Mouse (Mus musculus): ENCODE measurements around the gene Ccdc78. TPM values are rescaled to one million over a fixed set of nuclear protein-coding genes. Genes with fewer than 3 reads are reported as not detected.
"Not testable (repeated sequence)": the region's sequence is repeated elsewhere in the genome, so short reads cannot be mapped to it uniquely, and the experiment has no call there.

Ccdc78 gene
- total RNA-seq (2022) = under 1 TPM in 3 of 4 experiments, not detected in 1; 0.37 to 0.84 (median 0.37) TPM

DNA sequence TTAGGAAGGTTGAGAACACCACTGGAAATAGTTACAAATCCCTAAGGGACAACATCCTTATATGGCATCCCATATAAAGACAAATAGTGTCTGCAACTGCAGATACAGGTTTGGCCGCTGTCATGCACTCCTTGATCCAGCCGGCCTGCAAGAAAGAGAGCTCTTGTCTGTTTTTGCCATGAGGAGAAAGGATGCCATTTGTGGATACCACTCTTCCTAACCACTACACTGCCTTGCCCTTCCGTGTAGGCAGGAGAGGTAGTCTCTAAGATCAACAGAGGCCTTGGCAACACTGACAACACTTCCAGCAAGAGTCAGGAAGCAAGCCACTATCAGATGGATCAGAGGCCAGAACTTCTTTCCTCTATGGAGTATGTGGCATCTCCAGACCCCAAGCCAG lies at the start of gene Ccdc78:
TSS of gene Ccdc78 (plus strand) at position 301 of the 400 bp plus-strand sequence.
- no peak for DNase-seq (ENCODE audit: low spot score in 2 of 2)

DNA sequence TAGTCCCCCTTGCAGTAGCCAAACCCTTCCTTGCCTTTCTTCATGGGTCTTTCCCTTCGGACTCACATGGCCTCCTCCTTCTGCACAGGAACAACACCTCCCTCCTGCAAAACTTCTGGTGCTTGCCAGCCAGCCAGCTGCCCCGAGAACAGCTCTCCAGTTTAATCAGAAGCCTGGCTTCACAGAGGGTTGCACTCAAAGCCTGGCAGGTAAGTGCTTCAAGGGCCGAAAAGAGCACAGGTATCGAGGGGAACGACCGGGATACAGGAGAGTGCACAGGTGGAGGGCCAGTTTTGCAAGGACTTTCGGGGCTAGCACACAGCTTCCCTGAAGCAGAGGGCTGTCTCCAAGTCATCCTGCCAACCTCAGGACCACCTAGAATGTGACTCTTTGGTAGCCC lies 47.5 kb upstream of the Ccdc78 start:
- no peak for DNase-seq (ENCODE audit: low spot score in 2 of 2)

DNA sequence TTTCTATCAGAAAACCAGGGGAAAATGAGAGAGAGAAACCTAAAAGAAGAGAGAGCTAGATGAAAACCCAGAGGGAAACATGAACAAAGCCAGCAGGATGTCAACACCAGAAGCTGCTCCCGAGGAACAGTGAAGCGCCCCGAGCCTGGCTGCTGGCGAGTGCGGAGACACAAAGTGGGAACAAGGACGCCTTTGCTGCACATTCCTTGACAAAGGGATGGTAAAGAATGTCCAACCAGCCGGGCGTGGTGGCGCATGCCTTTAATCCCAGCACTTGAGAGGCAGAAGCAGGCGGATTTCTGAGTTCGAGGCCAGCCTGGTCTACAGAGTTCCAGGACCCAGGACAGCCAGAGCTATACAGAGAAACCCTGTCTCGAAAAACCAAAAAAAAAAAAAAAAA lies 44.9 kb upstream of the Ccdc78 start:
- not testable (repeated sequence) for DNase-seq (ENCODE audit: low spot score in 2 of 2)

DNA sequence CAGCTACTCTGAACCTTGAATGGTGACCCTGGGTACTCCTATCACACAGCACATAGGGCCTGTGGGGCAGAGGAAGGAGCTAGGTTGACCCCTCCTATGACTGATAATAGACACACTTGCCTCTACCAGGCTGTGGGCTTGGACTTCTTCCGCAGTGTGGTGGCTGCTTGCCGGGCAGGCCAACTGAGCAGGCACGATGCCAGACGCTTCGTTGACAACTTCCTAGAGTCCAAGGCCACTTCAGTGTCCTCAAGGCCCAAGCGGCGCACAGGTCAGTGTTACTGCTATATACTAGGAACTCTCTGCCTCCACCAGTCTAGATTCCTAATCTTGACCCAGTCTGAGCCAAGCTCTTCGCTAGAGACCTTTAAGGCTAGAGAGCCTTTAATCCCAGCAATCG lies 42.5 kb upstream of the Ccdc78 start:
- DNase-seq (ENCODE audit: low spot score in 2 of 2) = no peak

DNA sequence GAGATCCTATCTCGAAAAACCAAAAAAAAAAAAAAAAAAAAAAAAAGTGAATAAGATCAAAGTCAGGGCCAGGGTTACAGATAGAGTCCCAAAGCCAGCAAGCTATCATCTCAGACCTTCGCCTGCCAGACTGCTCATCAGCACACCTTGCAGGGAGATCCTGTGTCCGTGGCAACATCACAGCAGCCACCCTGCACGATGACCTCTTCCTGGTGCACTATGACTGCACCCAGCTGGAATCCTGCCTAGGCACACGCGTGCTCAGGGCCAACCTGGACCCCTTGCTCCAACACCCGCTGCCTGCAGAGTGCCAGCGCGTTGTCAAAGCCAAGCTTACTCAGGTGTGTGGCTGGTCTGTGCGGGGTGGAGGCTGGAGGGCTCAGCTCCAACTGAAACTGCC lies 42.1 kb upstream of the Ccdc78 start:
- no peak for DNase-seq (ENCODE audit: low spot score in 2 of 2)

DNA sequence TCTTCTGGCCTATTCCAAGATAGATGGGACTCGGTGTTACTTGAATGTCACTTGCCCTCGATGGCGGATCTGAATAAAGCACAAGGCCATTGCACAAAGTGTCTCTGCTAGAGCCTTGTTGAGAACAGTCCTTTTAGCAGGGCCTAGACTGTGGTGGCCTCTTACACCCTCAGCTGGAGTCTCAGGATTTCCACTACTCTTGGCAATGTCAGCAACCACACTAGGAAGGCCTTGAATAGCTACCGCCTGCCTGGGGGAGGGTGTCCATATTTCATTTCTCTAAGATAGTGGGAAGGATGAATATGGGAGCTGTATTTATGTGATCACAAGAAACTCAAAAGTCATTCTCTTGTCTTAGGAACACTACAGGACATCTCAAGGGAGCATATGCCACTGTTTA lies 38.1 kb upstream of the Ccdc78 start:
- DNase-seq (ENCODE audit: low spot score in 2 of 2) = no peak

DNA sequence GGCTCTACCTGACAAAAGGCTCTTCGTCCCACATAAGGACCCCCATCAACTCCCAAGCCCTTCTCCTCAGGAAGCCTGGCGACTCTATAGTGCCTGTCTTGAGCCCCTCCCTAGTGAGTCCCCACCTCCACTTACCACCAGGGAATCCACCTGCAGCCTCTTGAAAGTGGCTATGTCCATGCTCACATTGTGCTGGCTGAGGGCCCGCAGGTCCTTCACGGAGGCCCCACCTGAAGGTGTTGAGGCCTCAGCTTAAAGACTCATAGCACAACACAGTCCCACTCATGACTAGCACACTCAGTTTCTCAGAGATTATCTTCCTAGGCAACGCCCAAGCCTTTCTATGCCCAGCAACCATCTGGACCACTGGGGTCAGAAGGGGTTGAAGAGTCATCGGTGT lies 37.1 kb upstream of the Ccdc78 start:
- no peak for DNase-seq (ENCODE audit: low spot score in 2 of 2)

DNA sequence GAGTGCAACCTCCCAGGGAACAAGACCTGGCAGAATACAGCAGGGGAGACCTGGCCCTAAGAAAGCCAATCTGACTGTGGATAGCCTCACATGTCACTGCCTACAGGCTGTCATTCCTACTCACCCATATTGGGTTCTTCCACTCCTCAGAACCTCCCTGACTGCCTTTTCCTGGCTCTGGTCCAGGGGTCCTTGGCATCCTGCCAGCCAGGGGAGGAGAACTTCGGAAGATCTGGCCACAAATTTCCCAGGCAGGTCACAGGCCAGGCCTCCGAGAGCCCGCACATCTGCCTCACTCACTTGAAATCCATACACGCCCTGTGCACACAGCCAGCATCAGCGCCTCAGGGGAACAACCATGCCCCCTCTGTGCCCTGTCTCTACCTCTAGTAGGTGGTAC lies 34.9 kb upstream of the Ccdc78 start:
- DNase-seq (ENCODE audit: low spot score in 2 of 2) = no peak

DNA sequence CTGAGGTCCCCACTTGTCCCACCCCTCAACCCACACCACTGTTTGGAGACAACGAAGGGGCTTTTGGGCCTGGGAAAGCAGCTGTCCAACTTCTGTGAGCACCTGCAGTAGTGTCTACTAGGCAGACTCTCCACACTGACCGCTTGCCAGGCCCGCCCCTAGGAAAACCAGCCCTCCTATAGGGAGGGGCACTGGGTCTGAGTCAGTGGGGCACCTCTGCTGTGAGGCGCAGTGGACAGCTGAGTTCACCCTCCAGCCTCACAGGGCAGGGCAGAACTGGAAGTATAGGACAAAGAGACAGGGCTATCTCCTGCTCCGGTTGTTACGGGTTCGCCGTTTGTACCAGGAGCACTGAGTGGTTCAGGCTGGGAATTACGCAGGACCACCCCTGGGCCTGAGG lies 32.1 kb upstream of the Ccdc78 start, which contains the start of gene Msln:
TSS of gene Msln (minus strand) at position 138 of the 400 bp plus-strand sequence.
- DNase-seq (ENCODE audit: low spot score in 2 of 2) = no peak

DNA sequence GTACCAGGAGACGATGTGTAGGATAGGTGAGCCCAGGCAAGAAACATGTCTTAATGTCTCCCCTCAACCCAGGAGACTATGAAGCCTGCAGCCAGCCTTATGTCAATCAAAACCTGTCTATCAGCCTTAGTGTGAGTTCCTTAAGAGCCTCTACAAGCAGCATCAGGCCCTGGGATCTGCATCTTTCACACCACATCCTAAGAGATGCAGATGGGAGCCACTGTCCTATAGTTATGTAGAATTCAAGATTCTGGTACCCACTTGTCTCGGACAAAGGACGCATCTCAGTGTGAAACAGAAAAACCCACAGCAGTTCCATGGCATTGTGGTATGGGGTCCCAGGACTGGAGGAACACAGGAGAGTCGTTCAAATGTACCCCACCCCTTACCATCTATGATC lies 31.3 kb upstream of the Ccdc78 start:
- DNase-seq (ENCODE audit: low spot score in 2 of 2) = no peak

DNA sequence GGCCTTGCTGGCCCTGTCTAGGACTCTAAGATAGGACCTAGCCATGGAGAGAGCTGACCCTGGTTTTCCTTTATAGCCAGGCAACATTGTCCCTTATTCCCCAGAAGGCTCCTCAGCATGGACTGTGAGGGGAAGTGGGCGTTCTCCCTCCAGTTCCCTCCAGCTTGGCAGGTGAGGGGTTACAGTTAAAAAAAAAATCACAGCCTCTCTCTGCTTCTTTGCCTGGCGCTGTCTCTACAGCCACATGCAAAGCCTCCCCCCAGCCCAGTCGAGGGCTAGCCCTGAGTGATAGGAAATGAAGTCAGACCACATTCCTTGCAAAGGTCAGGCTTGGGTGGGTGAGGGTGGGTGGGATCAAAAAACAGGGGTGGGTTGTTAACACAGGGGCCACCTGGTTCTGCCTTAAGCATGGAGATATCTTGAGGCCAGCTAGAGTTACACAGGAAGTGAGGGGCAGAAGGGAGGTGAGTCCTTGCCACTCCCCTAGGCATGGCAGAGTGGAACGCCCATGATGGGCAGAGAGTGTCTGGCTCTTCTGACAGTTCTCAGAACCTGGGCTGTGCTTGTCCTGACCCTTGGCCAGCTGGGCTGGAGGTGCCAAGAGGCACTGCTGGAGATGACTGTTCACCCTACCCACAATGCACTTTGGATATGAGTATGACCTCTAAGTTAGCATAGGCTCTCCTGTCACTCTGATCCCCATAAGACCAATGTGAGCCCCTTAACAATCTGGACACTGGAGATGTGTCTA lies 30.6 kb upstream of the Ccdc78 start:
- DNase-seq (ENCODE audit: low spot score in 2 of 2) = no peak

DNA sequence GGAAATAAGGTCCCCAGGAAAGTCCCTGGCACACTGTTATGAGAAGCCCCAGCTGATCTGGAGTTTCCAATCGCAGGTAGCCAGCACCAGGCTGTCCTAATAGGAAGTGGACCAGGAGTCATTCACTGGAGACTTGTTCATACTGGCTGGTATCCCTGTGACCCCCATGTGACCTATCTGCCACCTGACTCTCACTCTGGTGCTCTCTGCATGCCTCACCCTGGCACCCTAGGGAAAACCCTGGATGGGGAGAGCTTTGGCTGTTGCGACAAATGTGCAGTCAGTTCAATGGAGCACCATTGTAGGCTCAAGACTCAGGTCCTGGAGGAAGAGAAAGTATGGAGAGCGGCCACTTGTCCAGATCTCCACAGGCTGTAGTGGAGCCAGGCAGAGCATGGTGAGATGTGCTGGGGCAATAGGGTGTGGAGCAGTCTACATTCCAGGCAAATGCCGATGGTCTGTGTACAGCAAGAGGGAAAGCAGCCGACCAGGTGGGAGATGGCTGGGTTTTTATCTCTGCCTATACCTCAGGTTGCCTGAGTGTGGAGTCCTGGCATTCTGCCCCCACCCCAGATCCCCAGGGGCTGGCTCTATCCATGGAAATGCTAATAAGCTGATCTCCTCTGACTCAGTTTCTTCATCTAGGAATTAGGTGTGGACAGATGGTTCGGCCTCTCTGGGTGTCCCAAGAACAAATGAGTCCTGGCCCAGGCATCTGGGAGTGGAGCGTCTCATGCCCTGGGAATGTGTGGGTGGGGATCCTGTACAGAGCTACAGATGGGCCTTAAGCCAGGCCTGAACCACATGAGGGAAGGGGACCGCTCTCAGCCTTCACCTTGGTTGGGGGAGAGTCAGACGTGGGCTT lies 29.8 kb upstream of the Ccdc78 start:
- DNase-seq (ENCODE audit: low spot score in 2 of 2) = no peak

DNA sequence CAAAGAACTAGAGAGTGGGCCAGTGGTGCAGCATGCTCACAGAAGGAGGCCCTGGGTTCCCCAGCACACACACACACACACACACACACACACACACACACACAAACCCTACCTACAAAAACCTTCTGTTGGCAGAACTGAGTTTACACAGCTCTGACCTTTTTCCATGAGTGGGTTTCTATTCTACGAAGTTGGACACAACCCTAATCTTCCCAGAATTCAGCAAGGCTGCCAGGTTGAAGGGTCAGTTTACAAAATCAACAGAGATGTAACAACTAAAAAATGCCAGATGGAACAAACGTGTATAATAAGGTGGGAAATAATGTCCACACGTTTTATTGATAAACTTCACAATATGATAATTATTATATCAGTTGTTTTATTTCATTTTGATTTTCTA lies 28.7 kb upstream of the Ccdc78 start:
- DNase-seq (ENCODE audit: low spot score in 2 of 2) = no peak

DNA sequence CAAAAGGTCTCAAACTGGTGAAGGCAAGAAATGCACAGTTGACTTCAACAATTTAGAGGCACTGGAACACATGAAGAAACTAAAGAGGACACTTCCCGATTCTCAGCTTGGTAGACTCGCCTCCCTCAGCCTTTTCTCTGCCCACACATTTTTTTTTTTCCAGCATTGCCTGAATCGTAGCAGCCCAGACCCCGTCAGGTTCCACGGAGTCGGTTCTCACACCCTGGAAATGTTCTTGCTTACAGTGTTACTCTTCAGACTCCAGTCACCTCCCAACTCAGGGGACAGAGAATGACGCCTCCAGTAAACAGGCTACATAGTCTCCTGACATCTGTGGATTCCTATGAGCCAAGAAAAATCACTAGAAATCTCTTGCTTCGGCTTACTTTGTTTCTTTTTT lies 26.2 kb upstream of the Ccdc78 start:
- DNase-seq (ENCODE audit: low spot score in 2 of 2) = no peak

DNA sequence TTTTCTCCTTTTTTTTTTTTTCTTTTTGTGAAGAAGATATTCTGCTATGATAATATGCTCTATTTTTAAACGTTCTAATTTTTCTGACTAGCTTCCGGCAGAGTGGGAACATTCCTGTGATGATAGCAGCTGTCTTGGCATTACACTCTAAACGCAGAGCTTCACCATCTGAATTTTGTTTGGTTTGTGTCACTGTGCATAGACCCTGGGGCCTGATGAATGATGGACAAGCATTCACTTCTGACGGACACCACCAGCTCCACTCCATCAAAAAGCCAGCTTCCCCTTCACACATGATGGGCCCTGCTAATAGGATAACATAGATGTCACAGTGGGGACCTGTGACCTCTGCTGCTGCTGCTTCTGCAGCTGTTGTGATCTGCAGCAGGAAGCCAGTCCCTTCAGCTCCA lies 24.8 kb upstream of the Ccdc78 start:
- DNase-seq (ENCODE audit: low spot score in 2 of 2) = no peak

DNA sequence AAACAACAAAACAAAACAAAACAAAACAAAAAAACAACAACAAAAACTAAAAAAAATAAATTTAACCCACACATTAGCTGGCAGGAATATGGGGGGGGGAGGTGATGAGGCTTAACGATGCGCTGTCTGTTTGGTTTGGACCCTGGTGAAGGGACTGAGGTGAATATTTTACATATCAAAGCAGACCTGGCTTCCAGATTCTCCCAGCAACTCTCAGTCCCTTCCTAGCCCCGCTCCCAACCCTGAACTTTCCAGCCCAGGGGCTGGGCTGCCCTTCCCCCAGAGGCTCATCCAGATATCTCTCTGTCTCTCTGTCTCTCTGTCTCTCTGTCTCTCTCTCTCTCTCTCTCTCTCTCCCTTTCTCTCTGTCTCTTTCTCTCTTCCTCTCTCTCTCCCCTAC lies 23.8 kb upstream of the Ccdc78 start:
- no peak for DNase-seq (ENCODE audit: low spot score in 2 of 2)

DNA sequence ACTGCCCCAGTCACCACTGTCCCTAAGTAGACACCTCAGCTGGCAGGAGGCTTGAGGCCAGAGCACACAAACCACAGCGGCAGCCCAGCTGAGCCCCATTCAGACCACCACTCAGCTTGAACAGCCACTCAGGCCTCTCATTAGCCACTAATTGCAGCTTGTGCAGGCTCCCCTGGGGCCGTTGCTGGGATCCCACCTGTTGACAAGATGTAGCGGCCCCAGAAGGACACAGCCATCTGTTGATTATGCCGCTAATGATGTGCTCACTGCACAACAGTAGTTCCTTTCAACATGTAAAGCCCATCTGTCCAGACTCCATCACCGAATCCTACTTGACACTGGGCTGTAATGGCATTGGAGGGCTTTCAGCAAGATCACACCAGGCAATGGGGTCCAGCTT lies 20.5 kb upstream of the Ccdc78 start:
- DNase-seq (ENCODE audit: low spot score in 2 of 2) = no peak

DNA sequence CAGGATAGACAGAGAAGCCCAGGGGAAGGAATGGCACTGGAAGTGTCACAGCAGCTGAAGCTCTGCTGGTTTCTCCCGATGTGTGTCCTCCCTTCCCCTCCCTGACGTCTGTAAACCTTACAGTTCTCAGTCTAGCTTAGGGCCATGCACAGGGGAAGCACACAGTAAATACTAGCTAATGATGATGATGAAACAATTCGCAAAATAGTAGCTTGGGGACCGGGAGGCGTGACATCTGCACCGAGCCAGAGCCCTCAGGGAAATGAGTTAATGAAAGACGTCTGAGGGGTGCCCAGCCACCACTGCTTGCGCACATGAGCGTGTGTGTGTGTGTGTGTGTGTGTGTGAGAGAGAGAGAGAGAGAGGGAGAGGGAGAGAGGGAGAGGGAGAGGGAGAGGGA lies 17.0 kb upstream of the Ccdc78 start:
- no peak for DNase-seq (ENCODE audit: low spot score in 2 of 2)

DNA sequence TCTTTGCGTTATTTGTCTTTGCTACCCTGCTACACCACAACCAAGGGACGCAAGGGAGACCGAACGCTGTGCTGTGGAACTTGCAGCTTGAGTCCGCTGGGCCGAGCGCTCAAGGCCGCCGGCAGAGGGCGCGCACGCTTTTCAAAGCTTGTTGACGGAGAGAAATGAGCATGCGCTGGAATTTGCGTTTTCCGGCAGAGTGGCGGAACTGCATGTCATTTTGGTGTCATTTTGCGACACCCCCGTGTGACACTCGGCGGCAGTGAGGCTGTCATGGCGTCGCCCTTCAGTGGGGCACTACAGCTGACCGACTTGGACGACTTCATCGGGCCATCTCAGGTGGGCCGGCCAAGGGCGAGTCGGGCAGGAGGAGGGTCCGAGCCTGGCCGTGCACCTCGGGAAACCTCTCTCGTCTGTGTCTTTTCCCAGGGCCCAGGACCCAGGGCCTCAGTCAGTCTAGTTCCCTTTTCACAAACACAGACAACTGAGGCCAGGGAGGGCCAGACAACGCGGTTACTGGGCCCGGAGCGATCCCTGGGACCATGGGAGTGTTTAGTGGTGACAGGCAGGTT lies 12.7 kb upstream of the Ccdc78 start, which contains the start of gene Narfl:
TSS of gene Narfl (plus strand) at position 228 of the 572 bp plus-strand sequence.
- peak; percentile 94 to 97 for DNase-seq (ENCODE audit: low spot score in 2 of 2)

DNA sequence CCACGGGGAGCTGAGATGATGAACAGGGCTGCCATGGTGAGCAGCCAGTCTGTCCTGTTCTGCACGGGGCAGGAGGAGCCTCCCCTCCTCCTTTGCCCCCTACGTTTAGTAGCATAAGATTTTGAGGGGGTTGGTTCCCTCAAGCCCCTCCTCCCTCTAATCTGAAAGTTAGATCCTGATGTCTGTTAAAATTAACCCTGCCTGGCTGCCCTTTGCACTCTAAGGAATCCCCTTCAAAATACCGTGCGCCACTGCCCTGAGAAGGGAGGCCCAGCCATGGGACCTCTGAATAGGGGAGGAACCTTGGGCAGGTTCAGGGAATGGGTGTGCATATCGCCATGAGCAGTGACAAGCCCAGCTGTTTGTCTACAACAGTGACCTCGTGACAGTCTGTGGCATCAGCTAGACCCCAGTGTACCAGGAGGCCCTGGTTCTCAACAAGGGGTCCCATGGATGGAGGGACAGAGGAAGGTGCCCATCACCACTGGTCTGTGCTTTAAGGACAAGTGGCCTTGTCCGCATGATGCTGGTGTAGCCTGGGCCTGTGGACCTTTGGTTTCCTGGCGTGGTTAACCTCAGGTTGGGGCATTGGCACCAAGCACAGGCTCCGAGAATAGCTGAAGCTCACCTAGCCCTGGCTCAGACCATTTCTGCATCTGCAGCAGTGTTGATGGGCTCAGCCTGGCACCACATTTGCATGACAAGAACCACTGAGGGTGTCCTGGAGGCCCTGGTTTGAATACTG lies 10.9 kb upstream of the Ccdc78 start:
- DNase-seq (ENCODE audit: low spot score in 2 of 2) = no peak

DNA sequence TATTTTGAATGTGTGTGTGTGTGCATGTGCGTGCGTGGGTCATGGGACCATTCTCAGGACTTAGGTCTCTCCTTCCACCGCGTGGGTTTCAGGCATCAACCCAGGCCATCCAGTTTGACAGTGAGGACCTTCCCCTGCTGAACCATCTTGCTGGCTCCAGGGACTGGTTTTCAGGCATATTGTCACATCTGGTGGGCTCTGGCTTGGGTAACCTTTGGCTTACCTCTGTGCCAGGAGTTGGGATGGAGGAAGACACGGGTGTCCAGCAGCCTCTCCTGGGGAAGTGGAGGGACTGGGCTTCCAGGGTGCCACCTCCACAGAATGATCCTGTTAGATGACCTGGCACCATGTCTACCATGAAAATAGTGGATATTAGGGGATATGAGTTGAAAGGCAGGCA lies 8.4 kb upstream of the Ccdc78 start:
- DNase-seq (ENCODE audit: low spot score in 2 of 2) = no peak

DNA sequence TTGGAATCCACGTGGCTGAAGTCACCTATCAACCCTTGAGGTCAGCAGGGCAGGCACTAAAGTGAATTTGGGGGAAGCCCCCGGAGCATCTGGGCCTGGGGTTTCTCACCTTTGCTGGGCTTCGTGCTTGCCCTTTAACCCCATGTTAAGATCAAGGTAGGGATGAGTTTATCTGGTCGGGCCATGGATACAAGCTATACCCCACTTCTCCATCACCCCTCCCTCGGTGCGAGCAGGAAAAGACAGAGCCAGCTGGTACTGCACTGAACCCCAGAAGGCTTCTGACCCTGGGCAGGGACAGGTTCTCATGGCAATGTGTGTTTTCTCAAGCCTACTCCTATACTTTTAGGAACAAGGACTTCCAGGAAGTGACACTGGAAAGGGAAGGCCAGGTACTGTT lies 5.0 kb upstream of the Ccdc78 start:
- no peak for DNase-seq (ENCODE audit: low spot score in 2 of 2)

Measured in left cerebral cortex, adult 8-10 months (tissue).